Mouse (Mus musculus) embryonic facial prominence, embryonic 12.5 days (tissue): Measurements from ENCODE around the gene AI661453. TPM values are rescaled to one million over a fixed set of nuclear protein-coding genes. Genes with fewer than 3 reads are reported as not detected.

Experiments
- ATAC-seq: fragments of 200-750 bp; cut with Nextera tagmentation; 2 replicates; pipeline ENCODE4 v1.8.0; 2017; ENCODE audit not compliant: insufficient number of reproducible peaks, insufficient read depth, low FRiP score, low TSS enrichment
- H3K27ac ChIP-seq: fragments of 300-500 bp; sonication (generic); 2 replicates; pipeline ENCODE4 v1.5.1; 2016; ENCODE audit warnings: mild to moderate bottlenecking
- H3K27me3 ChIP-seq: fragments of 300-500 bp; sonication (generic); 2 replicates; pipeline ENCODE4 v1.6.1; 2016; ENCODE audit warnings: mild to moderate bottlenecking, moderate library complexity
- H3K36me3 ChIP-seq: fragments of 300-500 bp; sonication (generic); 2 replicates; pipeline ENCODE4 v1.6.1; 2016; ENCODE audit warnings: mild to moderate bottlenecking
- H3K4me1 ChIP-seq: fragments of 300-500 bp; sonication (generic); 2 replicates; pipeline ENCODE4 v1.6.1; 2016
- H3K4me2 ChIP-seq: fragments of 300-500 bp; sonication (generic); replicated peaks from 2 replicates; pipeline ENCODE4 v1.6.1; 2016; ENCODE audit warnings: mild to moderate bottlenecking, moderate library complexity
- H3K4me3 ChIP-seq: fragments of 300-500 bp; sonication (generic); 2 replicates; pipeline ENCODE4 v1.5.1; 2016; ENCODE audit warnings: mild to moderate bottlenecking
- H3K9ac ChIP-seq: fragments of 300-500 bp; sonication (generic); 2 replicates; pipeline ENCODE4 v1.6.1; 2016; ENCODE audit warnings: mild to moderate bottlenecking, moderate library complexity
- H3K9me3 ChIP-seq: fragments of 300-500 bp; sonication (generic); 2 replicates; pipeline ENCODE4 v1.6.1; 2016; ENCODE audit warnings: mild to moderate bottlenecking, moderate library complexity
- WGBS: fragments of 180-500 bp; shearing (Covaris S2); methylation state at CpG from one replicate; pipeline ENCODE4 v1.1.7; 2016; 5-methylcytosine and 5-hydroxymethylcytosine counted together
- polyA plus RNA-seq: library from polyadenylated mRNA; unstranded; fragments of >200 nt; fragmentation: Nextera tagmentation; extraction: Ambion mirVana; gene quantifications from 2 replicates; pipeline ENCODE4 v1.2.1, GENCODE M21; 2016

The AI661453 gene
- polyA plus RNA-seq, 1 experiment from 2014 or later = 0.61 TPM

GRCm38 (mm10) chr17:47442271-47442670 lies 5.9 kb downstream of the AI661453 start:
- peaks cover 9% of the 10 kb centered on the region; the same call in 1 of the 2 replicates for H3K4me1 ChIP-seq
- WGBS = 73% methylated on average over 3 of the region's 3 CpGs
- H3K27me3 ChIP-seq = peaks cover 24% of the 10 kb centered on the region
- no peak for ATAC-seq
- no peak overlapping the region for H3K4me3 ChIP-seq
- H3K36me3 ChIP-seq = no peaks in the 10 kb centered on the region
- no peak overlapping the region for H3K4me2 ChIP-seq
- no peaks in the 10 kb centered on the region for H3K9me3 ChIP-seq
- H3K27ac ChIP-seq = no peak overlapping the region
- H3K9ac ChIP-seq = no peak overlapping the region

GRCm38 (mm10) chr17:47444113-47444512 lies 7.7 kb downstream of the AI661453 start:
- ATAC-seq = no peak
- no peaks in the 10 kb centered on the region for H3K36me3 ChIP-seq
- H3K4me1 ChIP-seq = peaks cover 17% of the 10 kb centered on the region; the same call in 1 of the 2 replicates
- H3K9me3 ChIP-seq = no peaks in the 10 kb centered on the region
- peaks cover 5% of the 10 kb centered on the region for H3K27me3 ChIP-seq
- no peak overlapping the region for H3K4me3 ChIP-seq
- 70% methylated on average over 6 of the region's 6 CpGs for WGBS
- no peak overlapping the region for H3K9ac ChIP-seq
- H3K27ac ChIP-seq = no peak overlapping the region
- H3K4me2 ChIP-seq = no peak overlapping the region

GRCm38 (mm10) chr17:47445518-47445917 lies 9.1 kb downstream of the AI661453 start:
- no peak for ATAC-seq
- WGBS = 71% methylated on average over 11 of the region's 11 CpGs
- Histone ChIP-seq H3K9ac (no peak overlapping the region), H3K27ac (no peak overlapping the region), H3K4me3 (no peak overlapping the region), H3K9me3 (no peaks in the 10 kb centered on the region), H3K4me1 (peaks cover 25% of the 10 kb centered on the region; the same call in 1 of the 2 replicates), H3K4me2 (no peak overlapping the region), H3K27me3 (no peaks in the 10 kb centered on the region), H3K36me3 (no peaks in the 10 kb centered on the region)

- WGBS = 80% methylated on average over 9 of the region's 9 CpGs
- H3K27me3 ChIP-seq = no peaks in the 10 kb centered on the region
- no peaks in the 10 kb centered on the region for H3K36me3 ChIP-seq
- ATAC-seq = no peak
- peaks cover 21% of the 10 kb centered on the region; the same call in 1 of the 2 replicates for H3K4me1 ChIP-seq
- H3K4me2 ChIP-seq = no peak overlapping the region
- no peak overlapping the region for H3K9ac ChIP-seq
- no peak overlapping the region for H3K27ac ChIP-seq
- no peaks in the 10 kb centered on the region for H3K9me3 ChIP-seq
- no peak overlapping the region for H3K4me3 ChIP-seq
Observed at GRCm38 (mm10) chr17:47446025-47446424, 9.6 kb downstream of the AI661453 start.

GRCm38 (mm10) chr17:47446561-47446960 lies 10.1 kb downstream of the AI661453 start:
- 89% methylated on average over 11 of the region's 11 CpGs for WGBS
- Histone ChIP-seq H3K4me1 (peaks cover 21% of the 10 kb centered on the region; the same call in 1 of the 2 replicates), H3K9ac (no peak overlapping the region), H3K4me2 (no peak overlapping the region), H3K4me3 (no peak overlapping the region), H3K27ac (no peak overlapping the region), H3K27me3 (no peaks in the 10 kb centered on the region), H3K36me3 (no peaks in the 10 kb centered on the region), H3K9me3 (no peaks in the 10 kb centered on the region)
- no peak for ATAC-seq

- no peaks in the 10 kb centered on the region for H3K36me3 ChIP-seq
- H3K9me3 ChIP-seq = no peaks in the 10 kb centered on the region
- H3K4me1 ChIP-seq = peaks cover 21% of the 10 kb centered on the region; the same call in 1 of the 2 replicates
- H3K4me3 ChIP-seq = no peak overlapping the region
- no peaks in the 10 kb centered on the region for H3K27me3 ChIP-seq
- no peak overlapping the region for H3K4me2 ChIP-seq
- H3K27ac ChIP-seq = no peak overlapping the region
- no peak overlapping the region for H3K9ac ChIP-seq
- WGBS = 37% methylated on average over 8 of the region's 8 CpGs
- no peak for ATAC-seq
Observed at GRCm38 (mm10) chr17:47448523-47449372, 12.3 kb downstream of the AI661453 start.

GRCm38 (mm10) chr17:47449432-47449831 lies 13.0 kb downstream of the AI661453 start:
- no peaks in the 10 kb centered on the region for H3K36me3 ChIP-seq
- H3K27me3 ChIP-seq = no peaks in the 10 kb centered on the region
- H3K9me3 ChIP-seq = no peaks in the 10 kb centered on the region
- H3K27ac ChIP-seq = no peak overlapping the region
- no peak overlapping the region for H3K9ac ChIP-seq
- no peak overlapping the region for H3K4me3 ChIP-seq
- WGBS = 62% methylated on average over 5 of the region's 5 CpGs
- H3K4me1 ChIP-seq = peaks cover 21% of the 10 kb centered on the region; the same call in 1 of the 2 replicates
- H3K4me2 ChIP-seq = no peak overlapping the region
- ATAC-seq = no peak

GRCm38 (mm10) chr17:47450239-47450638 lies 13.8 kb downstream of the AI661453 start:
- Histone ChIP-seq H3K9ac (no peak overlapping the region), H3K9me3 (no peaks in the 10 kb centered on the region), H3K27me3 (no peaks in the 10 kb centered on the region), H3K27ac (no peak overlapping the region), H3K4me3 (no peak overlapping the region), H3K4me2 (no peak overlapping the region; the same call in 1 of the 2 replicates), H3K36me3 (no peaks in the 10 kb centered on the region), H3K4me1 (peaks cover 21% of the 10 kb centered on the region; the same call in 1 of the 2 replicates)
- 39% methylated on average over 7 of the region's 7 CpGs for WGBS
- no peak for ATAC-seq

GRCm38 (mm10) chr17:47450880-47451565 lies 14.6 kb downstream of the AI661453 start:
- Histone ChIP-seq H3K27ac (peak overlapping the region; percentile 3; the same call in 1 of the 2 replicates), H3K4me3 (no peak overlapping the region), H3K27me3 (no peaks in the 10 kb centered on the region), H3K36me3 (no peaks in the 10 kb centered on the region), H3K9ac (no peak overlapping the region), H3K9me3 (no peaks in the 10 kb centered on the region), H3K4me1 (peaks cover 21% of the 10 kb centered on the region; the same call in 1 of the 2 replicates), H3K4me2 (no peak overlapping the region)
- no peak for ATAC-seq
- WGBS = 67% methylated on average over 12 of the region's 12 CpGs

- H3K4me3 ChIP-seq = no peak overlapping the region
- H3K4me2 ChIP-seq = no peak overlapping the region
- H3K4me1 ChIP-seq = peaks cover 21% of the 10 kb centered on the region; the same call in 1 of the 2 replicates
- no peak overlapping the region for H3K9ac ChIP-seq
- no peaks in the 10 kb centered on the region for H3K27me3 ChIP-seq
- H3K9me3 ChIP-seq = no peaks in the 10 kb centered on the region
- no peaks in the 10 kb centered on the region for H3K36me3 ChIP-seq
- WGBS = 47% methylated on average over 7 of the region's 7 CpGs
- H3K27ac ChIP-seq = no peak overlapping the region
- ATAC-seq = no peak
Observed at GRCm38 (mm10) chr17:47452886-47453285, 16.5 kb downstream of the AI661453 start.

- Histone ChIP-seq H3K4me3 (no peak overlapping the region), H3K9ac (no peak overlapping the region), H3K4me2 (no peak overlapping the region), H3K4me1 (peaks cover 8% of the 10 kb centered on the region; the same call in 1 of the 2 replicates), H3K9me3 (no peaks in the 10 kb centered on the region), H3K36me3 (no peaks in the 10 kb centered on the region), H3K27me3 (no peaks in the 10 kb centered on the region), H3K27ac (no peak overlapping the region)
- 69% methylated on average over 8 of the region's 8 CpGs for WGBS
- no peak for ATAC-seq
Observed at GRCm38 (mm10) chr17:47454675-47455074, 18.3 kb downstream of the AI661453 start.
